Mouse (Mus musculus): ENCODE measurements around the gene Pdyn. TPM values are rescaled to one million over a fixed set of nuclear protein-coding genes. Genes with fewer than 3 reads are reported as not detected.

The Pdyn gene
- polyA plus RNA-seq, 1 experiment = not detected

DNA sequence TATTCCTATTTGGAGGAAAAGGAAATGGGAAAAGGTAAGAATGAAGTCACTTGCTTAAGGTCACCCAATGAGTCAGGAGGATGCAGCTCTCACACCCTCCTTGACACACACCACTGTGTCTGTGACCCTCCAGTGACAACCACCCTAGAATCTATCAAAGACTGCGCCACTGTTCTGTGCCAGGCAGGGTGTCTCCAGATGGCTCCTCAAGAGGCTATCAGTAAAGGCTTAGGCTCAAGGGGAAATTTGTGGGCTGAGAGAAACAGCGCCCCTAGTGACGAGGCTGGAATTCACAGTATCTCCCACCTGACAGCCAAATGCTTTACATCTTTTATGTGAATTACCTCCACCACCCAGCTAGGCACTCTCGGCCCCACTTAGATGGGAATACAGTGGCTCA is 3.6 kb downstream of the Pdyn start:
- Histone ChIP-seq H3K4me1 (ENCODE audit: control insufficient read depth, insufficient read depth, low read length) (peaks cover 3% of the 10 kb centered on the region; the same call in 1 of the 2 replicates), H3K27ac (ENCODE audit: control insufficient read depth, insufficient read depth, low read depth, low read length) (no peak overlapping the region), H3K36me3 (ENCODE audit: control insufficient read depth, insufficient read depth, low read length) (no peaks in the 10 kb centered on the region), H3K27me3 (ENCODE audit: control insufficient read depth, insufficient read depth, low read length) (no peaks in the 10 kb centered on the region), H3K4me3 (ENCODE audit: control insufficient read depth, low read depth, low read length) (no peak overlapping the region)
- TF ChIP-seq CTCF (IDR thresholded peaks at IDR 0.05; ENCODE audit: control insufficient read depth, insufficient read depth, insufficient replicate concordance, low read depth, low read length) = peak; percentile 38; the same call in 1 of the 2 replicates
- TF ChIP-seq POLR2A (IDR thresholded peaks at IDR 0.05; ENCODE audit: control insufficient read depth, low read depth, low read length) = no peak

DNA sequence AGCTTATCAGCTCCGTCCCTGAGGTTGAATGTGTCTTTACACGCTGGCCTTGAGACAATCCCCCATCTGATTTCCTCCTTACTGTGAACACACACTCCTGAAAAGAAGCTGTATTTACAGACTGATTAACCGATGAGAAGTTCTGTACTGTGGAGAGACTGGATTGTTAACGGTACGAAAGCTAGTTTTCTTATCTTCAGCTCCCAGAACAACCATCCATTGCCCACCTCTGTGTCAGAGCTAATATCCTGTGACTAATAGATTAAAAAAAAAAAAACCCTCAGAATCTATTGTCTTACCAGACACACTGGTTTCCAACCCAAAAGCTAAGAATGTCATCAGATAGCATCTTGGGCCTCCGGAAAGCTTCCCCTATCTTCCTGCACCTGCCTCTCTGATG is 5.3 kb downstream of the Pdyn start:
- H3K27ac ChIP-seq (ENCODE audit: control insufficient read depth, insufficient read depth, low read depth, low read length) = no peak overlapping the region
- no peaks in the 10 kb centered on the region for H3K36me3 ChIP-seq (ENCODE audit: control insufficient read depth, insufficient read depth, low read length)
- H3K4me3 ChIP-seq (ENCODE audit: control insufficient read depth, low read depth, low read length) = no peak overlapping the region
- TF ChIP-seq CTCF (IDR thresholded peaks at IDR 0.05; ENCODE audit: control insufficient read depth, insufficient read depth, insufficient replicate concordance, low read depth, low read length) (no peak), POLR2A (IDR thresholded peaks at IDR 0.05; ENCODE audit: control insufficient read depth, low read depth, low read length) (no peak)
- H3K4me1 ChIP-seq (ENCODE audit: control insufficient read depth, insufficient read depth, low read length) = peaks cover under 1% of the 10 kb centered on the region; the same call in 1 of the 2 replicates
- no peaks in the 10 kb centered on the region for H3K27me3 ChIP-seq (ENCODE audit: control insufficient read depth, insufficient read depth, low read length)

DNA sequence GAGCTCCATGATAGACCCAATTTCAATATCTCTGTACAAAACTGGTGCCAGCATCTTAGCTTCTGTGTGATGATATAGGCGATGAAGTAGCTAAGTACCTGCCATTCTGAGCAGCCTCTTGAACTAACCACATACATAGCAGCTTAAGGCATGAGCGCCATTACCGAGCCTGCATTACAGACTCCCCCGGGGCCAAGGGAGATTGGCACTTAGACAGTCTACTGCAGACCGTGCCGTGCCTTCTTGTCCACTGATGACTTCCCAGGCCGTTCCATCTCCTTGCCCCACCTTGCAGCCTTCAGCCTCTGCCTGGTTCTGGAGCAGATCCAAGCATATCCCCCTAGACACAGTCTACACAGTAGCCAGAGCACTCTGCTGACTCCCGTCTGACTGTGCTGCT is 7.0 kb downstream of the Pdyn start:
- Histone ChIP-seq H3K36me3 (ENCODE audit: control insufficient read depth, insufficient read depth, low read length) (no peaks in the 10 kb centered on the region), H3K27ac (ENCODE audit: control insufficient read depth, insufficient read depth, low read depth, low read length) (no peak overlapping the region), H3K4me3 (ENCODE audit: control insufficient read depth, low read depth, low read length) (no peak overlapping the region), H3K4me1 (ENCODE audit: control insufficient read depth, insufficient read depth, low read length) (peaks cover 3% of the 10 kb centered on the region; the same call in 1 of the 2 replicates), H3K27me3 (ENCODE audit: control insufficient read depth, insufficient read depth, low read length) (no peaks in the 10 kb centered on the region; the same call in 1 of the 2 replicates)
- no peak for TF ChIP-seq POLR2A (IDR thresholded peaks at IDR 0.05; ENCODE audit: control insufficient read depth, low read depth, low read length)
- no peak for TF ChIP-seq CTCF (IDR thresholded peaks at IDR 0.05; ENCODE audit: control insufficient read depth, insufficient read depth, insufficient replicate concordance, low read depth, low read length)

DNA sequence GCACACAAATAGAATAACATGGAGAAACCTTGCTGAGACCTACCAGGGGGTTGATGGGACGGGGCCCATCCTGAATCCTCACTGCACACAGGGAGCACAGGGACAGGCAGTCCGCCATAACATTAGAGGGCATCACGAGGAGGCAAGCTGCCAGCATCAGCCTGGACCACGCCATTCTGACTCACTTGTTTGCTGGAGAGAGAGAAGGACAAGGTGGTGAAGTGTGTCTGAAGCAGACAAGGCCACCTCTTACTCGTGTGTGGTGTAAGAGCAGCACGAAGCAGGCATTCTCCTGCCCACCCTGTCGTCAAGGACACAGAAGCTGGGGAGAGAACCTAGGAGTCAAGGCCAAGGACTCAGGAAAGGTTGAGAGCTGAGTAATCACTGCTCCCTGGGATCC is 9.9 kb downstream of the Pdyn start:
- no peak for TF ChIP-seq CTCF (IDR thresholded peaks at IDR 0.05; ENCODE audit: control insufficient read depth, insufficient read depth, insufficient replicate concordance, low read depth, low read length)
- TF ChIP-seq POLR2A (IDR thresholded peaks at IDR 0.05; ENCODE audit: control insufficient read depth, low read depth, low read length) = no peak
- Histone ChIP-seq H3K4me1 (ENCODE audit: control insufficient read depth, insufficient read depth, low read length) (peaks cover 3% of the 10 kb centered on the region; the same call in 1 of the 2 replicates), H3K27ac (ENCODE audit: control insufficient read depth, insufficient read depth, low read depth, low read length) (no peak overlapping the region), H3K4me3 (ENCODE audit: control insufficient read depth, low read depth, low read length) (no peak overlapping the region), H3K36me3 (ENCODE audit: control insufficient read depth, insufficient read depth, low read length) (no peaks in the 10 kb centered on the region), H3K27me3 (ENCODE audit: control insufficient read depth, insufficient read depth, low read length) (no peaks in the 10 kb centered on the region; the same call in 1 of the 2 replicates)

DNA sequence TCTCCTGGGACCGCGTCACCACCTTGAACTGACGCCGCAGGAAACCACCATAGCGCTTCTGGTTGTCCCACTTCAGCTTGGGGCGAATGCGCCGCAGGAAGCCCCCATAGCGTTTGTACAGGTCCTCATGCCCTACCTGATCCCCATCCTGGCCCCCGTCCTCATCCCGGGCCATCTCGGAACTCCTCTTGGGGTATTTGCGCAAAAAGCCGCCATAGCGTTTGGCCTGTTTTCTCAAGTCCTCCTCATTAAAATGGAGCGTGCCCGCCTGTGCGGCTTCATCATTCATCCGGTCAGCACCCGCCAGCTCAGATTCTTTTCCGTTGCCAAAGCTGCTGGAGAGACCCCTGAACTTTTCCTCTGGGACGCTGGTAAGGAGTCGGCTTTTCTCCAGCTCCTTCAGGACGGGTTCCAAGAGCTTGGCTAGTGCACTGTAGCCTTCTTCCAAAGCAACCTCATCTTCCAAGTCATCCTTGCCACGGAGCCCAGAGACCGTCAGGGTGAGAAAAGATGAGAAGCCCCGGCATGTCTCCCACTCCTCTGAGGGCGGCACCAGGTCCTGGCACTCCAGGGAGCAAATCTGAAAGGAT is 11.5 kb downstream of the Pdyn start:
- Histone ChIP-seq H3K36me3 (ENCODE audit: control insufficient read depth, insufficient read depth, low read length) (no peaks in the 10 kb centered on the region), H3K4me3 (ENCODE audit: control insufficient read depth, low read depth, low read length) (no peak overlapping the region), H3K27ac (ENCODE audit: control insufficient read depth, insufficient read depth, low read depth, low read length) (no peak overlapping the region), H3K4me1 (ENCODE audit: control insufficient read depth, insufficient read depth, low read length) (peaks cover 3% of the 10 kb centered on the region; the same call in 1 of the 2 replicates), H3K27me3 (ENCODE audit: control insufficient read depth, insufficient read depth, low read length) (no peaks in the 10 kb centered on the region; the same call in 1 of the 2 replicates)
- TF ChIP-seq CTCF (IDR thresholded peaks at IDR 0.05; ENCODE audit: control insufficient read depth, insufficient read depth, insufficient replicate concordance, low read depth, low read length) (no peak), POLR2A (IDR thresholded peaks at IDR 0.05; ENCODE audit: control insufficient read depth, low read depth, low read length) (no peak)

DNA sequence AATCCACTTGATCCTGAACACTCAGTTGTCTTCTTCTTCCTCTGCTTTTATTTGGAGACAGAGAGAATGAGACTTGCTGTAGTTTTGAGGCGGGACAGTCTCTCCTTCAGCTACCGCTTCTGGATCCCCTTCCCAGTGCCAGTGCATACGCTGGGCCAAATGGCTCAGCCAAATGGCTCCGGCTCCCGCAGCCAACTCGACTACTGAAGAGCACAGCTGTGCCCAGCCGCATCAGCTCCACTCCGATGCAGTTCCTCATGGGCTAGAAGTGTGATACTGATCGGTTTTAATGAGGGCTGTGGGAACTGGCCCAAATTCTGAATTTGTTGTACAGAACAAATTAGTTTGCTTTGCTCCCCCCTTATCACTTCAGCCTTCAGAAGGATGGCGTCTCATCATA is 12.7 kb downstream of the Pdyn start:
- Histone ChIP-seq H3K4me1 (ENCODE audit: control insufficient read depth, insufficient read depth, low read length) (peaks cover 3% of the 10 kb centered on the region; the same call in 1 of the 2 replicates), H3K27me3 (ENCODE audit: control insufficient read depth, insufficient read depth, low read length) (no peaks in the 10 kb centered on the region; the same call in 1 of the 2 replicates), H3K36me3 (ENCODE audit: control insufficient read depth, insufficient read depth, low read length) (no peaks in the 10 kb centered on the region), H3K4me3 (ENCODE audit: control insufficient read depth, low read depth, low read length) (no peak overlapping the region), H3K27ac (ENCODE audit: control insufficient read depth, insufficient read depth, low read depth, low read length) (no peak overlapping the region)
- no peak for TF ChIP-seq CTCF (IDR thresholded peaks at IDR 0.05; ENCODE audit: control insufficient read depth, insufficient read depth, insufficient replicate concordance, low read depth, low read length)
- no peak for TF ChIP-seq POLR2A (IDR thresholded peaks at IDR 0.05; ENCODE audit: control insufficient read depth, low read depth, low read length)

DNA sequence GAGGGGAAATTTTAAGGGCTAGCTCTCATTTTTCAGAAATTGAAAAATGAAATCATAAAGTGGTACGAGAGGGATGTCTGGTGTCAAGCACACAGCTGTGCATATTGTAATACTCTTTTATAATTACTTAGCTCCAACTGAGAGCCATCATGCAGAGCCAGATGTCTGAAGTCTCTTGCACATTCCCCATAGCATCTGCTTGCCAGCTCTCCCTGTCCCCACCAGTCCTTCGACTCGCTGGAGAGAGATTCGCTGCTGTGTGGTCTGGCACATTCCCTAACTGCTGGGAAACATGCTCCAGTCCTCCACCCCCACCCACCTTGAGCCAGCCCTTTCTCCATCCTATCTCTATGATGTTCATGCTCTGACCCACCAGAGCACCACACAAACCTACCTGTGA is 15.6 kb downstream of the Pdyn start:
- Histone ChIP-seq H3K4me3 (ENCODE audit: control insufficient read depth, low read depth, low read length) (no peak overlapping the region), H3K36me3 (ENCODE audit: control insufficient read depth, insufficient read depth, low read length) (no peaks in the 10 kb centered on the region), H3K27ac (ENCODE audit: control insufficient read depth, insufficient read depth, low read depth, low read length) (no peak overlapping the region), H3K4me1 (ENCODE audit: control insufficient read depth, insufficient read depth, low read length) (peaks cover 3% of the 10 kb centered on the region; the same call in 1 of the 2 replicates), H3K27me3 (ENCODE audit: control insufficient read depth, insufficient read depth, low read length) (no peaks in the 10 kb centered on the region; the same call in 1 of the 2 replicates)
- TF ChIP-seq CTCF (IDR thresholded peaks at IDR 0.05; ENCODE audit: control insufficient read depth, insufficient read depth, insufficient replicate concordance, low read depth, low read length) (no peak), POLR2A (IDR thresholded peaks at IDR 0.05; ENCODE audit: control insufficient read depth, low read depth, low read length) (no peak)

Data from testis, adult 2 months (tissue).